Mouse (Mus musculus) forebrain, postnatal 0 days (tissue): ENCODE measurements around the gene Fat3. TPM values are rescaled to one million over a fixed set of nuclear protein-coding genes. Genes with fewer than 3 reads are reported as not detected.

Experiments
- ATAC-seq: fragments of 200-750 bp; cut with Nextera tagmentation; 2 replicates; pipeline ENCODE4 v1.8.0; 2017; ENCODE audit warnings: mild to moderate bottlenecking, moderate library complexity
- DNase-seq: peaks from one replicate; pipeline ENCODE4 v3.0.0-alpha.2; 2015
- H3K27ac ChIP-seq: fragments of 300-500 bp; sonication (generic); 2 replicates; pipeline ENCODE4 v1.5.1; 2014; ENCODE audit warnings: low read depth, mild to moderate bottlenecking, antibody characterized with exemption, low read length, moderate library complexity, mixed read lengths
- H3K27me3 ChIP-seq: fragments of 300-500 bp; sonication (generic); 2 replicates; pipeline ENCODE4 v1.6.1; 2014; ENCODE audit warnings: mild to moderate bottlenecking, low read length, mixed read lengths; ENCODE audit not compliant: insufficient read depth
- H3K36me3 ChIP-seq: fragments of 300-500 bp; sonication (generic); 2 replicates; pipeline ENCODE4 v1.6.1; 2014; ENCODE audit warnings: mild to moderate bottlenecking, moderate library complexity; ENCODE audit not compliant: insufficient read depth
- H3K4me1 ChIP-seq: fragments of 300-500 bp; sonication (generic); 2 replicates; pipeline ENCODE4 v1.6.1; 2014; ENCODE audit warnings: antibody characterized with exemption; ENCODE audit not compliant: insufficient read depth
- H3K4me2 ChIP-seq: fragments of 300-500 bp; sonication (generic); 2 replicates; pipeline ENCODE4 v1.6.1; 2014; ENCODE audit warnings: low read depth, mild to moderate bottlenecking, moderate library complexity
- H3K4me3 ChIP-seq: fragments of 300-500 bp; sonication (generic); 2 replicates; pipeline ENCODE4 v1.5.1; 2014; ENCODE audit warnings: low read depth, low read length, mixed read lengths
- H3K9ac ChIP-seq: fragments of 300-500 bp; sonication (generic); 2 replicates; pipeline ENCODE4 v1.6.1; 2014; ENCODE audit warnings: mild to moderate bottlenecking
- H3K9me3 ChIP-seq: fragments of 300-500 bp; sonication (generic); 2 replicates; pipeline ENCODE4 v1.6.1; 2016; ENCODE audit warnings: low read length
- CTCF ChIP-seq: sonication (generic); IDR thresholded peaks from 2 replicates; pipeline ENCODE4 v1.5.1; 2016; ENCODE audit warnings: antibody characterized with exemption, control low read depth, low read depth
- WGBS: fragments of 180-500 bp; shearing (Covaris S2); extraction: QIAGEN DNeasy Blood & Tissue Kit; methylation state at CpG from one replicate; pipeline ENCODE4 v1.1.7; 2014; 5-methylcytosine and 5-hydroxymethylcytosine counted together
- polyA plus RNA-seq: library from polyadenylated mRNA; unstranded; fragments of >200 nt; fragmentation: Nextera tagmentation; extraction: Ambion mirVana; gene quantifications from 2 replicates; pipeline ENCODE4 v1.2.1, GENCODE M21; 2015
- total RNA-seq: library from RNA; depleted of rRNA; stranded (reverse); fragments of >200 nt; gene quantifications from 2 replicates; pipeline ENCODE4 v1.2.3, GENCODE M21; 2014

The Fat3 gene
- total and polyA plus RNA-seq, 2 experiments from 2014 or later = 5.6 to 50.4 TPM

DNA sequence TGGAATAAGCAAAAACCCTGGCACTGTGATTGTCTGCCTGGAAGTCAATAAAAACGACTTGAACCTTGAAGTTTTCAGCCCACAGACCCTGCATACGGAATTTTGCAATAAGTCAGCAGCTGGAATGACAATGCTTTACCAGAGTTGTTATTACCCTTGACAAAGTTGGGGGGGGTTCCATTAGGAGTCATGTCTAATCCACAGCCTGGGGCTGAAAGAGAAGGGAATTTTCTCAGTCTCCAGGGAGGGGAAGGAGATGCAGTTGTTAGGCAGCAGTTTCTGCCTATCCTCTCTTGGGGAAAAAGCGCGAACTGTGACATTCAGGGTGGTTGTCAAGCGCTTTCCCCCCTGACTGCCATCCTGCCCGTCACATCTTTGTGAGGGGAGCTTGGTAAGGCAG lies 60.4 kb downstream of the Fat3 start:
- WGBS = 50% methylated on average over 6 of the region's 6 CpGs
- peaks cover 13% of the 10 kb centered on the region for H3K4me1 ChIP-seq
- H3K27ac ChIP-seq = no peak overlapping the region
- no peak overlapping the region for H3K4me3 ChIP-seq
- no peak overlapping the region for H3K9ac ChIP-seq
- no peaks in the 10 kb centered on the region for H3K36me3 ChIP-seq
- no peaks in the 10 kb centered on the region for H3K27me3 ChIP-seq
- H3K9me3 ChIP-seq = no peaks in the 10 kb centered on the region
- no peak for TF ChIP-seq CTCF
- DNase-seq (no peak), ATAC-seq (no peak; the same call in 1 of the 2 replicates)
- no peak overlapping the region for H3K4me2 ChIP-seq

DNA sequence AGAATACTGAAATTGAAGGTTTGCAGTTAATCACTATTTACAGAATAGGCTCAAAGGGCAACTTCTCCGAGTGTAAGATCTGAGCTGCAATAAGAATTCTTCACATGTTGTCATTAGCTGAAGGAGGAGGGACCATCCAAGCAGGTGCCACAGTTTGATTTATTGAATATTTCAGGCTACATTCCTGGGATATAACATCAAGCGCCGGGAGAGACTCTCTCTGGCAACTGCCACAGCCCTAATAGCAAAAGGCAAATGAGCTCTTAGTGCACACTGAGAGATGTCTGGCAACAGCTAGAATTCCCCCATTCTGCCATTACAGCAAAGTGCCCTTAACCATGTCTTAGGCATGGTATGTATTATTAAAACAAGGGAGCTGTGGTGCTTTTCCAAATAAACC lies 61.1 kb downstream of the Fat3 start:
- Histone ChIP-seq H3K27me3 (no peaks in the 10 kb centered on the region), H3K27ac (no peak overlapping the region), H3K36me3 (no peaks in the 10 kb centered on the region), H3K4me1 (peaks cover 13% of the 10 kb centered on the region), H3K4me3 (no peak overlapping the region), H3K9me3 (no peaks in the 10 kb centered on the region), H3K9ac (0 out of 2 replicates have a peak overlapping the region, but pooled peaks have one; percentile 25), H3K4me2 (no peak overlapping the region)
- TF ChIP-seq CTCF = no peak
- ATAC-seq = peak; percentile 28; the same call in 1 of the 2 replicates
- DNase-seq = no peak
- 19% methylated on average over 3 of the region's 3 CpGs for WGBS

DNA sequence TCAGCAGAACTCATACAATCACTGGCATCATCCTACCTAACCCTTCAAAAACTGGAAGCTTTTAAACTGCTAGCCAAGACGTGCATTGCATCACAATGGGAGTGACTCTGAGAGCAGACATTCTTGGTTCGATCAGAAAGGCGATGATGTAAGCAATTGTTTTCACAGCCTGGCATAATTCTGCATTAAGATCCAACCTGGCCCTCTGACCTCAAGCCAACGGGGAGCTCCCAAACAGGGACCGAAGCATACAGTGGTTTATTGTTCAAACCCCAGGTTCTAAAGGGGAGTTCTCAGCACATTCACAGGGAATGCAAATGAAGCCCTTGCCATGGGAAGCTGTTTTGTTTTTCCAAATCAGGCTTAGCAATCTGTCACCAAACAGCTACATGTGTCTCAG lies 63.3 kb downstream of the Fat3 start:
- peak; percentile 42 for ATAC-seq
- Histone ChIP-seq H3K9me3 (no peaks in the 10 kb centered on the region), H3K27me3 (no peaks in the 10 kb centered on the region), H3K4me1 (peaks cover 13% of the 10 kb centered on the region), H3K9ac (no peak overlapping the region), H3K27ac (no peak overlapping the region), H3K4me3 (no peak overlapping the region), H3K4me2 (peak overlapping the region; percentile 3; the same call in 1 of the 2 replicates), H3K36me3 (no peaks in the 10 kb centered on the region)
- 6% methylated on average over 5 of the region's 5 CpGs for WGBS
- no peak for TF ChIP-seq CTCF
- DNase-seq = peak; percentile 50

DNA sequence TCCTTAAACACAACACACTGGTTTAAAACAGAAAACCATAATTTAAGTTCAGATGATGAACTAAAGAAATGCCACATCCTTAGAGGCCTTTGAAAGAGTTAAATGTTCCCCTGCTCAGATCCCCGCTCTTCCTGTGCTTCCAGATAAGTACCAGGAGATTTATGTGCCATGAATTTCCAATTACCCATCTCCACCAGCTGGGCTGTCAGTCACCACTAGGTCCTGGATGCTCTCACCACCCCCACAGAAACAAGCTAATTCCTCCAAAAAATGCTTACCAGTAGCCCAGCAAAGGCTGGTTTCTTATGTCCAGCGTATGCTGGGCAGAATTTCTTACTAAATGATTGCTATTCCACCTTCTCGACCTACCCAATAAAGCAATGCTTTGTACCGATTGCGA lies 72.5 kb downstream of the Fat3 start:
- WGBS = 60% methylated on average over 5 of the region's 5 CpGs
- no peak overlapping the region for H3K4me2 ChIP-seq
- no peaks in the 10 kb centered on the region for H3K36me3 ChIP-seq
- H3K27me3 ChIP-seq = no peaks in the 10 kb centered on the region
- H3K4me1 ChIP-seq = no peaks in the 10 kb centered on the region
- DNase-seq (no peak), ATAC-seq (no peak)
- no peaks in the 10 kb centered on the region for H3K9me3 ChIP-seq
- TF ChIP-seq CTCF = no peak
- H3K9ac ChIP-seq = no peak overlapping the region
- no peak overlapping the region for H3K27ac ChIP-seq
- H3K4me3 ChIP-seq = no peak overlapping the region

DNA sequence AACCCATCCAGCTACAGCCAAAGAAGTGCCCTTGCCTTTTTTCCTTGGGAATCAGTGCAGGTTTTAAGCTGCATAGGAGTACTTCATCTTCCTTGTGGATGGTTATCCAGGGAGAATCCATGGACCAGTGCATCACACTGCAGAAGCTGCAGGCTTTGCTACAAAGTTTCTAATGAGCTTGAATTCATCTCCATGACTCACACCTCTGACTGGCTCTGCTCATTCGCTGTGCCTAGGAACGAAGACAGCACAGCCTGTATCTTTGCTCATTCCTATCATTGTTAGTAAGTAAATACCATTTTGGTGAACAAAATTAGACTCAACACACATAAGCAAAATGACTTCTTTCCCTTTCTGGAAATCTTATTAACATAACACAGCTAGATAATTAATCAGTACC lies 78.4 kb downstream of the Fat3 start:
- H3K27me3 ChIP-seq = no peaks in the 10 kb centered on the region
- DNase-seq (no peak), ATAC-seq (peak; percentile 8; the same call in 1 of the 2 replicates)
- no peak overlapping the region for H3K27ac ChIP-seq
- no peak for TF ChIP-seq CTCF
- 57% methylated on average over 2 of the region's 2 CpGs for WGBS
- no peak overlapping the region for H3K4me3 ChIP-seq
- H3K9ac ChIP-seq = no peak overlapping the region
- no peaks in the 10 kb centered on the region for H3K36me3 ChIP-seq
- H3K4me2 ChIP-seq = no peak overlapping the region
- no peaks in the 10 kb centered on the region for H3K4me1 ChIP-seq
- no peaks in the 10 kb centered on the region for H3K9me3 ChIP-seq

DNA sequence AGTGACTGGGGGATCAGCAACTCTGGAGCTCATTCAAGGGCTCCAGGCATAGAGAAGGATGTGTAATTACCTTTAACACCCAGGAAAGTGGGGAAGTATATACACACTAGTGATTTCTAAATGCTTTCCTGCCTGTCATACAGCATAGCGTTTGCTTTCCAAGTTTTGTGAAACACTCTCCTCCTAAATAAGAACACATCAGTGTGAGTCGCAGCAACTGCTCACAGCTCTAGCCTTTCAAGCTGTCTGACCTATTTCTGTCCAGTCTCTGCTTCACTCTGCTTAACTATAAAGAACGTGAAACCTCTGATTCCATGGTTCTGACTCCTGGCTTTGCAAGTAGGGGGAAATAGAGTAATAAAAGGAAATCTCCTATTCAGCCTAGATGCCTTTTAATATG lies 98.3 kb downstream of the Fat3 start:
- WGBS = 43% methylated on average over 3 of the region's 3 CpGs
- Histone ChIP-seq H3K36me3 (no peaks in the 10 kb centered on the region), H3K27me3 (no peaks in the 10 kb centered on the region), H3K4me3 (no peak overlapping the region), H3K9me3 (no peaks in the 10 kb centered on the region), H3K4me1 (peaks cover 4% of the 10 kb centered on the region; the same call in 1 of the 2 replicates), H3K4me2 (no peak overlapping the region), H3K9ac (no peak overlapping the region), H3K27ac (no peak overlapping the region)
- no peak for DNase-seq
- no peak for TF ChIP-seq CTCF
- peak; percentile 32; the same call in 1 of the 2 replicates for ATAC-seq

DNA sequence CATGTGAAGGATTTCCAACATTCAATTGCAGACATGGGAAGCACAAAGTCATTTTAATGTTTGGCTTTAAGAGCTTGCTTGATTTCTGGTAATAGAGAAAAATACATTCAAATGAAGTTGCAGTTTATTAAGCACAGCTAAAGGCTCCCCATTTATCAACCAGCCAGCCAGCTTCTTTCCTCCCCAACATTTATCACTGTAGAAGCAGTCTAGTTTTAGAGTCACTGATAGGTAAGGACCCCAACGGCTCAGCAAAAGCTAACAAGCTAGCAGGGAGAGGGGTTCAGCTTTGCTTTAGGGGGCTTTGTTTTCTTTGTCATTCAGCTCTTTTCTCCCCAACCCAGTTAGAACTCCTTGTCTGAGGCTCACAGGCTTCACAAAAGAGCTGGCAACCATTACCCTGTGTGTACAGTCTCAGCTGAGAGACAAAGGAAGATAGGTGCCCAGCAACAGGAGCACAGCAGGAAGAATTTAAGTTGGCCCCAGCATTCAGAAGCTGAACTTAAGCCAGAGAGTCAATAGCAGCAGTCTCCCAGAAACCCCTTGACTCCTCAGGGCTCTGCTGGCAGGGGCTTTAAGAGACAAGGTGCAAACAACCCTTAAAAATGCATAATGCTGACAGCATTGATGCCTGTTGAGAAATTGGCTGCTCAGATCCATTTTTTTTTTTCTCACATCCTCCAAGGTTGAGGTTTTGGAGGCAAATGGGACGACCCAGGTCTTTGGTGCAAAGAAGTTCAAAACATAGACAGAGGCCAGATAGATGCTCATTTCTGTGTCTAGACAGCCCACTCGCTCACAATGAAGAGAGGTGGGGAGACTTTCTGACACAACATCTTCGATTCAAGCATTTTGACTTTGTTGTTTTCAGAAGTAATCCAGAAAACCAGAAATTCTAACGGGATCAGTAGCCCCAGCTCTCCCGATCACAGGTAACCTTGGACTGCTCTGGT lies 102.1 kb downstream of the Fat3 start:
- no peak overlapping the region for H3K9ac ChIP-seq
- H3K4me1 ChIP-seq = peaks cover 4% of the 10 kb centered on the region; the same call in 1 of the 2 replicates
- no peak overlapping the region for H3K4me2 ChIP-seq
- no peaks in the 10 kb centered on the region for H3K27me3 ChIP-seq
- WGBS = 22% methylated on average over 6 of the region's 6 CpGs
- no peaks in the 10 kb centered on the region for H3K36me3 ChIP-seq
- peak; percentile 78 for ATAC-seq
- H3K4me3 ChIP-seq = no peak overlapping the region
- no peak for TF ChIP-seq CTCF
- peak; percentile 65 for DNase-seq
- no peaks in the 10 kb centered on the region for H3K9me3 ChIP-seq
- 0 out of 2 replicates have a peak overlapping the region, but pooled peaks have one; percentile 29 for H3K27ac ChIP-seq
